Mouse (Mus musculus) cerebellum, adult 8-10 months (tissue): ENCODE results near the gene Qrich1.

Source experiments
- DNase-seq: peaks from one replicate; pipeline ENCODE4 v3.0.0; 2022

The Qrich1 gene

DNA sequence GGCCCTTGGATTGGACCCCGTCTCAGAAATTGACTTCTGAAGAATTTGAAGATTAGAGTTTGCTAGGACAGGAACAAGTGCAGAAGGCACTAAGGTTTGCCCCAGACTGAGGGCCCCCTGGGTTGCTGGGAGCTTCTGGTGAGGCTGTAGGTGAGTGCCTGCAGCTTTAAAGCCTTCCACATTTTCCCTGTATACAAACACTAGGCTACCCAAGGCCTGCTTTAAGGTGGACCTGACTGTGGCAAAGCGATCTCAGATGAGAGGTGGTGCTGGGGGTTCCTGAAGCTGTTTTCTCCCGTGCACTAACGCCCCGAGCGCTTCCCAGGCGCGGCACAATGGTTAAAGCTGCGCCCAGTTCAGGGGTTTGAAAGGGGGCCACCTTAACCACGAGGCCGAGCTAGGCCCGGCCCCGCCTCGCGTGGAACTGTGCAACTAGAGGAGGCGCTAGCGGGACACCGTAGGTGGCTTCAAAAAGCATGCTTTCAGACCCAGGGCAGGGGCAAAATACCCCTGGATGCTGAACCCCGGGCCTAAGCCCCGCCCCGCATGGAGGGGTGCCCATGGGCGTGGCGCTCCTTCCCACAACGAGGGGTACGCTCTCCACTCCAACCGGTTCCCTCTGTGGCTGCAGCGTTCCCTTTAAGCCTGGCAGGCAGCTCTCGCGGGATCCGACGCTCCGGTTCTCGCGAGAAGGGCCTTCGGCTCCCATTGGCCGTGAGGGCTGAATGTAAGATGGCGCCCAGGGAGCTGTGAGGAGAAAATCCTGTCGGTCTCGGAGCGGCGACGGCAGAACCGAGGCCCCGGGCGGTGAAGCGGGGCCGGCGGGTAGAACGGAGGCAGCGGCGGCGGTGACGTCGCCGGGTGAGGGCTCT is at the start of gene Qrich1:
Gene Qrich1 (plus strand): TSS at position 427 of the 872 bp plus-strand sequence.
- DNase-seq = peak; percentile 95

DNA sequence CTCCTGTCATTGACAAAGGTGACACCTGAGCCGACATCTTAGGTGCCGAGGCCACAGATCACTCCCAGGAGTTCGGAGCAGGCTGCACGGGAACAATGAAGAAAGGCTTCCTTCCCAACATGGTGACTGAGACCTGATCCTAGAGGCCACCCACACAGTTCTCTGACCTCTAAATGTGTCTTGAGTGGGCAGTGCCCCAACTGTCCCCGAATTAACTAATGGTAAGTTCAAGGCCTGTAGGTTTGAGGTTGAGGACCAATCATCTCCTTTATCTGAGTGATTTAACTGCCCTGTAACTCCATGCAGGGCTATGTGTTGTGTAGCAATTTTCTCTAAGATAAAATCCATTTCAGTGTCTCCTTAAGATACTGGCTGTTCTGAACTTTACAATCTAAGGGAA is 47.2 kb upstream of the Qrich1 start:
- no peak for DNase-seq

DNA sequence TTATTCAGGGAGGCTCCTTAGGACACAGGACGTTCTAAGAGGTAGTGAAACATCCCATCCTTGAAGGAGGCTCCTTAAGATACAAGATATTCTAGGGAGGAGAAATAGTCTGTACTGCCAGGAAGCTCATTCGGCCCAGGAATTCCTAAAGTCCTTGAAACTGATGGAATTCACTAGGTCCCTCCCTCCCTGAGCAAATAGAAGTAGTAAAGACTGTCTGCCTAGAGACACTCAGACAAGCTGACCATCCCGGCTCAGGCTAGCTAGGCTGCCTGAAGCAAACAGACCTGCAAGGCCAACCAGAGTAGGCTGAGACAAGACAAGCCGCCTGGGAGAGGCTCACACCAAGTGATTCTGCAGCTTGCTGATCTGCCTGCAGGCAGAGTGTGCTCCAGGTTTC is 46.8 kb upstream of the Qrich1 start:
- DNase-seq = no peak

DNA sequence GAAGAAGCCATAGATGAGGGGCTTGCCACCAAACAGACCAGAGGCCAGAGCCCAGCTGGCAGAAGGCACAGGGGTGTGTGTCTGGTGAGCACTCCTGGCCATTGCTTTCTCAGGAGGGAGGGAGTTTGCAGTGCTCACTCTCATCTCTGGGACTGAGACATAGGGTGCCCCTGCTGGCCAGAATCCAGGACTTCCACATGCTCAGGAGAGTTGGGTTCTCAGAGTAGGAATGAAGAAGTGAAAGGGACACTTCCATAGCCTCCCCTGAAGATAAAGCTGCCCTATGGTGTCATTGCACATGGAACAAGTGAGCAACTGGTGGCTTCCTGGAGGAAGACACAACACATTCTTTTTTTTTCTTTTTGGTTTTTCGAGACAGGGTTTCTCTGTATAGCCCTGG is 42.1 kb upstream of the Qrich1 start:
- DNase-seq = no peak

DNA sequence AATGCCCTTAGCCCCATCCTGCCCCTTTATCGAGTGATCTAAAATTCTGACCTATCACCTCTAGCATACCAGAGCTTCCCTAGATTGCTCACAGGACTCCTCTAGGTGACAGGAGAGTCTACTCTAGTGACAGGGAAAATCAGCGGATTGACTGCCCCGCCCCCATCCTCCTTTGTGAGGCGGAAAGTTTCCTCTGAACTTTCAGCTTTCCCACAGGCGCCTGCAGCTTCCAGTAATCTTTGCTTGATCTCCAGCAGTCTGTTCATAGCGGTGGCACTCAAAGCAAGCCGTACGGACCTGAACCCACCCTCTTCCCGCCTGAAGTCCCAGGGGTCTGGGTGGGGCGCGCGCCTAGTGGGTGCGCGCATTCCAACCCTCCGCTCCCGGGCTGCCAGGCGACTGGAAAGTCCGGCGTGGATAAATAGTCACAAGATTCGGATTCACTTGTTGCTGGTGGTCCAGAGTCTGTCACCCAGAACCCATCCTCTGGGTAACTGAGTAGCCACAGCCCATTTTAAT is 37.9 kb upstream of the Qrich1 start:
- DNase-seq = no peak

DNA sequence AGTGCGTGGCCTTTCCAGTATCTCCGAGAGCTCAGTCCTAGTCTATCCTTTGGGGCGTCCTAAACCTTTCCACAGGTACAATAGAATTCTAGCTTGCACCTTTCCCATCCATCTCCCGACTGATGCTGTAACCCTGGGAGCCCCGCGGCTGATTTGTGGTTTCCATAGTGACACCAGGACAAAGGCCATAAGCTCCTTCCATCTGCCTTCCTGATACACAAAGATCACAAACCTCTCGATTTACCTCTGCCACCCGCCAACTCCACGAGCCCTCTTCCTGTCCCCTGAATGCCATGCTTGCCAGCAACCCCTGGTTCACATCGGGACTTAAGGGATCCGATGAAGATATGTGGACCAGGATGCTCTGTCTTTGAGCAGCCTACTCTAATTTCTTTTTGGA is 37.4 kb upstream of the Qrich1 start:
- DNase-seq = no peak

DNA sequence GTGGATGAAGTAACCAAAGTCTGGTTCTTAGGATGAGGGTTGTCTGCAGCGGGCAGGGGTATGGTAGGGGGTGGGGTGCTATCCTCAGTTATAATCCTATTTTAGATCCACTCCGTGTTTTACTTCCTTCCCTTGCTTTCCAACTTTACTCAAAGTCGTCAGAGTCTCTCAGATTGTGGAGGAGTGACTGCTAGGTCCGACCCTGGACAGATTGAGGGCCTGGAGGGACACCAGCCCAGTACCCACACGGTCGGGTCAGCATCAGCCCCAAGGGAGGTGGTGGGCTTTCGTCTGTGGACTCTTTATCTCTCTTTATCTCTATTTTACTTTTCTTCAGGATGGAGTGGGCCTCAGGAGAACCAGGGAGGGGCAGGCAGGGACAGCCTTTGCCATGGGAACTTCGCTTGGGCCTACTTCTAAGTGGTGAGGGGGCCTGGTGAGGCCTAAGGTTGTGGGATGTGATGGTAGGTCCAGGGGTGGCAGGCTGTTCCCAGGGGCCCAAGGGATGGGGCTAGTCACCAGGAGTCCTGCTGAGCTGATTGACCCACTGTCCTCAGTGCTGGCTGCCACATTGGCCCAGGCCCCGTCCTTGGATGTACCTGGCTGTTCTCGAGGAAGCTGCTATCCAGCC is 36.8 kb upstream of the Qrich1 start, which contains the start of gene Lamb2:
Gene Lamb2 (plus strand): TSS at position 16 of the 631 bp plus-strand sequence.
- DNase-seq = no peak

DNA sequence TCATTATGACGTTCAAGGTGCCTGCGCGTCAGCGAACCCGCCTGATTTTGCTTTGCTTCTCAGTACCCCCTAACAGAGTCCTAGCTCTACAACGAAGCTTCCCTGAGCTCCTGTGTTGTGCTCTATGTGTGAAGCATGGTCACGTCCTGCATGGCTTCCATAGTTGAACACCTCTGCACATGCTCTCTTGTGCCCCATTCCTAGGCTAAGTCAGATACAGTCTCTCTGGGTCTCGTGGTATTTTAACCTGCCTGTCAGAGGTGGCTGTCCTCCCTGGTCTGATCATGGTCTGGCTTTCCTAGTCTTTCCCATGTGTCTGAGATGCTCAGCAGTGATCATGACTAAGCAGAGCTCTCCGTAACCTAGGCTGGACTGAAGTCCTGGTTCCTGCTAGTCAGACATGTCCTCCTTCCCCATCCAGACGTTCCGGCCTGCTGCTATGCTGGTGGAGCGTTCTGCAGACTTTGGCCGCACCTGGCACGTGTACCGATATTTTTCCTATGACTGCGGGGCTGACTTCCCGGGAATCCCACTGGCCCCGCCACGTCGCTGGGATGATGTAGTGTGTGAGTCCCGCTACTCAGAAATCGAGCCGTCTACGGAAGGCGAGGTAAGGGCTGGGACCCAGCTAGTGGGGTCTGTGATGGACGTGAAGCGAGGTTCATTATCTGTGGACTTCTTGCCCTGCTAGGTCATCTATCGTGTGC is 35.6 kb upstream of the Qrich1 start:
- no peak for DNase-seq

DNA sequence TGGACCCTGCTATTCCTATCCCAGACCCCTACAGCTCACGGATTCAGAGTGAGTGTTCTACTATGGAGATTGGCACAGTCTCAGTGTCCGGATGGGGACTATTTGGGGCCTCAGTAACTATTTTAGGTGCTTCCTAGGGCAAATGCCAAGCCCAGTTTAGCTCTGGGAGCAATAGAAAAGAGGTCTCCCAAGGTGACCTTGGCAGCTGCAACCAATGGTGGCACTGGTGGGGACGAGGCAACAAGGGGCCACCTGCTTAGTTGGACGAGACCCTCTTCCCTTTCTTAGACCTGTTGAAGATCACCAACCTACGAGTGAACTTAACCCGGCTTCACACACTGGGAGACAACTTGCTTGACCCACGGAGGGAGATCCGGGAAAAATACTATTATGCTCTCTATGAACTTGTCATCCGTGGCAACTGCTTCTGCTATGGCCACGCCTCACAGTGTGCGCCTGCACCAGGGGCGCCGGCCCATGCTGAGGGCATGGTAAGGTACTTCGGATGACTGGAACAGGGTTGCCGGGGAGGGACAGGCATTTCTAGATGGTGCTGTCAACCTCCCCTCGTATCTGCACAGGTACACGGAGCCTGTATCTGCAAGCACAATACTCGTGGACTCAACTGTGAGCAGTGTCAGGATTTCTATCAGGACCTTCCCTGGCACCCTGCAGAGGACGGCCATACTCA is 34.9 kb upstream of the Qrich1 start:
- no peak for DNase-seq

DNA sequence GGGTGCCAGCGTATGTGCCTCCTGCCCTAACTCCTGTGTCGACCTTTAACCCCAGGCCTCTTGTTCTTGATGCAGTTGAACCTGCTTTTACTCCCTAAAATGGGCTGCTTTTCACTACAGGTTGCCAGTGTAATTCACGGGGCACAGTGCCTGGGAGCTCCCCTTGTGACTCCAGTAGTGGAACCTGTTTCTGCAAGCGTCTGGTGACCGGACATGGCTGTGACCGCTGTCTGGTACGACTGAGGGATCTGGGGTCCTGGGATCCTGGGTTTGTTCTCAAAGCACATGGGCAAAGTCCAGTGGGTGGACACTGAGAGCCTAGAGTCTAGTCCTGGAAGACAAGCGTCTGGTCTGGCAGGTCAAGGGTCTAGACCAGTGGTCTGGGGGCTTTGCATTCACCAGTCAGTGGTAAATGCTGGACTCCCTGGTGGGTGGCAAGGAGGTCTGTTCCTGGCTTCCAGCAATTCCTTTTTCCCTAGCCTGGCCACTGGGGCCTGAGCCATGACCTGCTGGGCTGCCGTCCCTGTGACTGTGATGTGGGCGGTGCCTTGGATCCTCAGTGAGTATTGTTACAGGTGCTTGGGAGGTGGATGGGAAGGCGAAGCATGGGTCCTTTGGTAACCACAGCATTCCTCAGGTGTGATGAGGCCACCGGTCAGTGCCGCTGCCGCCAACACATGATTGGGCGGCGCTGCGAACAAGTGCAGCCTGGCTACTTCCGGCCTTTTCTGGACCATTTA is 33.4 kb upstream of the Qrich1 start:
- no peak for DNase-seq

DNA sequence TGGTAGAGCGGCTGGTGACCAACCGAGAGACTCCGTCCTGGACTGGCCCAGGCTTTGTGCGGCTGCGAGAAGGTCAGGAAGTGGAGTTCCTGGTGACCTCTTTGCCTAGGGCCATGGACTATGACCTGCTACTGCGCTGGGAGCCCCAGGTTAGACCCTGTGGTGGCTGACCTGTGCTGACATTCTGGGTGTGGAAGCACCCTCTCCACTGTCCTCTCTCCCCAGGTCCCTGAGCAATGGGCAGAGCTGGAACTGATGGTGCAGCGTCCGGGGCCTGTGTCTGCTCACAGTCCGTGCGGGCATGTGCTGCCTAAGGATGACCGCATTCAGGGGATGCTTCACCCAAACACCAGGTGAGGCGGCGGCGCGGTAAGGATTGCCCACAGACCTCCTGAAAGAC is 32.6 kb upstream of the Qrich1 start:
- no peak for DNase-seq

DNA sequence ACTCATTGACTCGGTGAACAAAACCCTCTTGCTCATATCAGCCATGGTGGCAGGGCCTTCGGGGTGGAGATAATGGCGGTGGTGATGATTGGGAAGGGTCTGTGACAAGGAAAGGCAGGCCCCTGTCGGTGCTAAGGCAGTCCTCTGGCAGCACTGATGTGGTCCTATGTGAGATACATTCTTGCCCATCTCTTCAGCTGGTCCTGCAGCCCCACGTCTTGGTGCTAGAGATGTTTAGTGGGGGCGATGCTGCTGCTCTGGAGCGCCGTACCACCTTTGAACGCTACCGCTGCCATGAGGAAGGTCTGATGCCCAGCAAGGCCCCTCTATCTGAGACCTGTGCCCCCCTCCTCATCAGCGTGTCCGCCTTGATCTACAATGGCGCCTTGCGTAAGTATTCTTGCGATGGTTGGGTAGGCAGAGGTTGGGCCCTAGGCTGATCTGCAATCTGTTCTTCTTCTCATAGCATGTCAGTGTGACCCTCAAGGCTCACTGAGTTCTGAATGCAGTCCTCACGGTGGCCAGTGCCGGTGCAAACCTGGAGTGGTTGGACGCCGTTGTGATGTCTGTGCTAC is 31.2 kb upstream of the Qrich1 start:
- DNase-seq = no peak

DNA sequence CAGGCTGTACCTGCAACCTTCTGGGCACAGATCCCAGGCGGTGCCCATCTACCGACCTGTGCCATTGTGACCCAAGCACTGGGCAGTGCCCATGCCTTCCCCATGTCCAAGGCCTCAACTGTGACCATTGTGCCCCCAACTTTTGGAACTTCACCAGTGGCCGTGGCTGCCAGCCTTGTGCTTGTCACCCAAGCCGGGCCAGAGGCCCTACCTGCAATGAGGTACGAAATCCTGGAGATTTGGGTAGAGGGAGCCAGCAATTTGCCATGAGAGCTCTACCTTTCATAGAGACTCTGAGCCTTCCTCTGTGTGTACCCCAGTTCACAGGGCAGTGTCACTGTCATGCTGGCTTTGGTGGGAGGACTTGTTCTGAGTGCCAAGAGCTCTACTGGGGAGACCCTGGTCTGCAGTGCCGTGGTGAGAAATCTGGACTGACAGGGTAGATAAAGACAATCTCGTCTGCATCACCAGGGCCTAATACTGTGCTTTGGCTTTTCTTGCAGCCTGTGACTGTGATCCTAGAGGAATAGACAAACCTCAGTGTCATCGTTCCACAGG is 29.6 kb upstream of the Qrich1 start:
- DNase-seq = no peak

DNA sequence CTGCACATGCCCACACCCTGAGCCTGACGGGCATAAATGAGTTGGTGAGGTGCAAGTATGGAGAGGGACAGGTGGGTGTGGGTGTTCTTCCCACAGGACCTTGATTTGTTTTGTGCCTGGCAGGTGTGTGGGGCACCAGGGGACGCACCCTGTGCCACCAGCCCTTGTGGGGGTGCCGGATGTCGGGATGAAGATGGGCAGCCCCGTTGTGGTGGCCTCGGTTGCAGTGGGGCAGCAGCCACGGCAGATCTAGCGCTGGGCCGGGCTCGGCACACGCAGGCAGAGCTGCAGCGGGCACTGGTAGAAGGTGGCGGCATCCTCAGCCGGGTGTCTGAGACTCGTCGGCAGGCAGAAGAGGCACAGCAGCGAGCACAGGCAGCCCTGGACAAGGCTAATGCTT is 28.2 kb upstream of the Qrich1 start:
- DNase-seq = no peak

DNA sequence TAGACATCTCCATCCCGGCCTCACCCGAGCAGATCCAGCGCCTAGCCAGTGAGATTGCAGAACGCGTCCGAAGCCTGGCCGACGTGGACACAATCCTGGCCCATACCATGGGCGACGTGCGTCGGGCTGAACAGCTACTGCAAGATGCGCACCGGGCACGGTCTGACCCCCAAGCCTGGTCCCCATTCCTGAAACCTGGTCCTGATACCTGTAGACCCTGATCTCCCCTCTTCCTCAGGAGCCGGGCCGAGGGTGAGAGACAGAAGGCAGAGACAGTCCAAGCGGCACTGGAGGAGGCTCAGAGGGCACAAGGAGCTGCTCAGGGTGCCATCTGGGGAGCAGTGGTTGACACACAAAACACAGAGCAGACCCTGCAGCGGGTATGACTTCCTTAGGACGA is 27.4 kb upstream of the Qrich1 start:
- no peak for DNase-seq

DNA sequence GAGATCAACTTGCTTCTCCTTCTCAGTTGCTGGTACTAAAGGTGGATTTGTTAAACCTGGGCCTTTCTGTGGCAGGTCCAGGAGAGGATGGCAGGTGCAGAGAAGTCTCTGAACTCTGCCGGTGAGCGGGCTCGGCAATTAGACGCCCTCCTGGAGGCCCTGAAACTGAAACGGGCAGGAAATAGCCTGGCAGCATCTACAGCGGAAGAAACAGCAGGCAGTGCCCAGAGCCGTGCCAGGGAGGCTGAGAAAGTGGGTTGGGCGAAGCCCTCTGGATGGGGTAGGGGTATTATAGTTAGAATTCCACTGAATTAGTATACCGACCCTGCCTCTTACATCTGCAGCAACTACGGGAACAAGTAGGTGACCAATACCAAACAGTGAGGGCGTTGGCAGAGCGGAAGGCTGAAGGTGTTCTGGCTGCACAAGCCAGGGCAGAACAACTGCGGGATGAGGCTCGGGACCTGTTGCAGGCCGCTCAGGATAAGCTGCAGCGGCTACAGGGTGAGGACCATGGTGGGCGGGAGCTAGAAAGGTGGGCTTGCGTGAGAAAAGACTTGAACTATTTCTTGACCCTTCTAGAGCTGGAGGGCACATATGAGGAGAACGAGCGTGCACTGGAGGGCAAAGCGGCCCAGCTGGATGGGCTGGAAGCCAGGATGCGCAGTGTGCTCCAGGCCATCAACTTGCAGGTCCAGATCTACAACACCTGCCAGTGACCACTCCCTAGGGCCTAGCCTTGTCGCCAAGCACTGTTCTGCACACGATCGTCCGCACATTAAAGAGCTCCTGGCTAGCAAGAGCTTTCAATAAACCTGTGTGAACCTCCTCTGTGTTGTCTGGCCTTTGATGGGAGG is 26.7 kb upstream of the Qrich1 start:
- DNase-seq = no peak

DNA sequence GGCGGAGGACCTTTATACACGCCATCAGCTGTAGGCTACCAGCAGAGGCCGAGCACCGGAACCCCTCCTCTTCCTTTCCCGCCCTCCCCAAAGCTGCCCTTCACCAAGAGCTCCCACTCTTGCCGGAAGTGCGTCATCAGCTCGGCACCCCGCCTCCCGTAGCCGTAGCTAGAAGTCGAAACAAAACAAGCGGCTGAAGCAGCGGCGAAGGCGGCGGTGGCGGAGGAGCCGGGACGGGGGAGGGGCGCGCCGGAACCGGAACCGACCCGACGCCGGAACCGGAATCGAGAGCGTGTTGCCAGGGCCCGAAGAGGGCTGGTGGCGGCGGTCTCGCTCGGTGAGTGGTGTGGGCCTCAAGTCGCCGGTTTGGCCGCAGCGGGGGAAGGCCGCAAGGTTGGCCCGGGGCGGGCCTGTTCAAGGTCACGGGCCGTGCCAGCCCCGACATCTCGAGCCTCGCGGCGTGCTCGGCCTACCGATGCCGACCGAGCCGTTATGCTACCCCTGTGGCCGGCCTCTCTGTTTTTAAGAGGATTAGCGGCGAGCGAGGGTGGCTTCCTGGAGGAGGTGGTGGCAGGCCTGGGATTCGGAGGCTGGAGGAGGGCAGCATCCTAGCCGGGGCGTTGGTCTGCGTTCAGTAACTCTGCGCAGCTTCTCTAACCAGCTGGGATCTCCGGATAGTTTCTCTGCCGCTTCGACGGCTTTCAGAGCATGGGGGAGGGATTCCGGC is 25.9 kb upstream of the Qrich1 start, which contains the start of gene Usp19:
Gene Usp19 (plus strand): TSS at position 44 of the 727 bp plus-strand sequence.
- peak; percentile 93 for DNase-seq

DNA sequence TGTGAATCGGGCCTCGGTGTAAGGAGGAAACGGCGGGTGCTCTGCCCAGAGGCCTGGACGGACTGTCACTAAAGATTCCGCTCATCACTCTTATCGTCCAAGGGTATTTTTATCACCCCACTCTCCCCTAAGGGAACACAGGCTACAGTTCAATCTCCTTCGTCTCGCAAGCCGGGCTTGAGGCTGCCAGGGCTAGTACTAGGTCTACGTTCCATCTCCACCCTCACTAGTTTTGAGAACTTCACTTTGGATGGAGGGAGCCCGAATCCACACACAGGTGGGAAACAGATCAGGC is 25.4 kb upstream of the Qrich1 start:
- DNase-seq = no peak

DNA sequence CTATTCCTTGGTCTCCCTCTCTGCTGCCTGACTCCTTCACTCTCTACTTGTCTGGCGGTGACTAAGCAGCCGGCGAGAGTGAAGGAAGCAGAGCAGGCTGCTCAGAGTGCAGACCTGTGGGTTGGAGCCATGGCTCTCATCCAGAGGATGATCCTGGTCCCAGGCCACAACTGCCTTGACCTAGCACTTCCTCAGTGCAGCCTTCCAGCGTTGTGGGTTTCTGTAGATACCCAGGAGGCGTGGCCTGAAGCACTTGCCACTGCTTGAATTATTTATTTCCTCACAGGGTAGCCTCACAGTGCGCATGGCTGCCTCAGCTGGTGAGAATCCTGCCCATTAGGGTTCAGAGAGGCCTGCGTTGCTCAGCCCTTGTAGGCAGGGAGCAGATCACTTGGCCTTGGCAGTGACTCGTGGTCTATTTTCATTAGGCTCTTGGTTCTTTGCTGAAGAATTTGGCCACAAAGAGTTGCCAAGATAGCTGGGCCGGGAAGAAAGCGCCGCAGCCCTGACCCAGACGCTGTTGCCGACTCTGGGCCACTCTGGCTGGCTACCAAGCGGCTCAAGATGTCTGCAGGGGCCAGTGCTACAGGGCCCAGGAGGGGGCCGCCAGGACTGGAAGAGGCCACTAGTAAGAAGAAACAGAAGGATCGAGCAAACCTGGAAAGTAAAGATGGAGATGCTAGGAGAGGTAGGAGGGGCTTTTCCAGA is 24.4 kb upstream of the Qrich1 start:
- DNase-seq = no peak
